Mouse (Mus musculus): Measurements from ENCODE around the gene Ptgis.

DNA sequence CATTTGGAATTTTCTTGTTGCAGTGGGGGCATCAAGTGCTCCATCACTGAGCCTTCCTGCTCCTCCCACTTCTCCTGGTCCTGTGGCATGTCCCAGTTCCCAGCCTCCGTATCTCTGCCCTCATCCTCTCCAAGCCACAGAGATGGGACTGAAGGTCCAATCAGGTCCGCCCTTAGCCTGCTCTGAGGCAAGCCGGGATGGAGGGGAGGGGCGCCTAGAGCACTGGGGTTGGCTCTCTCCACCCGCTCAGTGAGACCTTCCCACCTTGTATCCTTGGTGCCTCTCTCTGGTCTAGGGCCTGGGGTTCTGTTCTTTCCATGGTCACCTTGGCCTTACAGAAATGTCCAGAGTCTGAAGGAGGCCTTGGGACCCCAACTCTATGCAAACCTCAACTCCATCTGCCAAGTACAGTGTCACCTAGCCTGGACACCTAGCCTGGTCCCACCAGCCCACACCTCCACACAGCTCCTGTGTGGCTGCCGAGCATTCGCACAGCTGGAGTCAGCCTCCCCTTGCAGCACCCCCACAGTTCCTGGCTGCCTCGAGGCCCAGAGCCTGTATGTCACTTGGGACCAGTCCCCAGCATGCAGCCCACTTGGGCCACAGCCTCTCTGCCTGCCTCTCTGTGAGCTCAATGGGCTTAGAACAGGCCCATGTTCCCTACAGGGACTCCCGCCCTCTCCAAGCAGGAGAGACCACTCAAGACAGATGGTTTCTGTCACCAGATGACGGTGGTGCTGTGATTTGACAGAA, 34.5 kb upstream of the Ptgis start:
- TF ChIP-seq POLR2A (IDR thresholded peaks at IDR 0.05; ENCODE audit: insufficient read depth, low read depth, low read length) (no peak), CTCF (IDR thresholded peaks at IDR 0.05) (no peak)
